Comparison of ENCODE assay signal across 24 mouse cellular contexts in genomic region chr4:103410217-103410799, GRCm38 (mm10).
A peak's percentile ranks its signal among the peaks of the same experiment; 100 is the strongest.
DNase-seq lines count a peak whose midpoint lies in the region; ATAC-seq and TF ChIP-seq lines count a peak whose summit lies in the region.
"Had no signal": no experiment of that assay in that cellular context is flagged by ENCODE, and none has a peak within 500 bp of the region (broad histone marks: within the 10 kb centered on the region; RNA-seq: fewer than 3 reads in every experiment).

No protein-coding gene starts in this region.

- ATAC-seq in kidney, embryonic 15.5 days (replicated peaks; ENCODE audit: low FRiP score) = peak; percentile 86
- no peak for ATAC-seq in midbrain, embryonic 11.5 days (ENCODE audit: low FRiP score)
- ATAC-seq in forebrain, embryonic 15.5 days (replicated peaks) = no peak
- ATAC-seq: activated CD4-positive, CD25-positive, alpha-beta regulatory T cell, adult 4 months; forebrain, embryonic 14.5 days; hindbrain, postnatal 0 days had no signal

- in situ Hi-C loops in ES-E14 (cut with MboI; ENCODE audit: low sequenced_read_pairs in 2 of 2, unreplicated experiment in 2 of 2) = no loop called here

- peak overlapping the region; percentile 46 for H3K27ac ChIP-seq in kidney, embryonic 15.5 days
- no peak overlapping the region for H3K27ac ChIP-seq in midbrain, embryonic 11.5 days (ENCODE audit: low read depth, low read length)
- H3K27ac ChIP-seq in midbrain, embryonic 10.5 days (replicated peaks) = no peak overlapping the region
- no peak overlapping the region for H3K27ac ChIP-seq in ES-E14 (ENCODE audit: insufficient read depth, low read depth, low read length, poor library complexity, severe bottlenecking)
- H3K27ac ChIP-seq in forebrain, embryonic 15.5 days (replicated peaks) = no peak overlapping the region
- H3K27ac ChIP-seq: embryonic facial prominence, embryonic 15.5 days; forebrain, embryonic 10.5 days; heart, adult 2 months; heart, embryonic 15.5 days; hindbrain, embryonic 13.5 days; hindbrain, postnatal 0 days had no signal

- no peaks in the 10 kb centered on the region for H3K27me3 ChIP-seq in kidney, embryonic 15.5 days
- H3K27me3 ChIP-seq in midbrain, embryonic 11.5 days (ENCODE audit: control insufficient read depth, insufficient read depth, low read length) = no peaks in the 10 kb centered on the region
- H3K27me3 ChIP-seq in midbrain, embryonic 10.5 days (ENCODE audit: low read depth, poor library complexity, severe bottlenecking) = no peaks in the 10 kb centered on the region
- no peaks in the 10 kb centered on the region for H3K27me3 ChIP-seq in forebrain, embryonic 15.5 days
- H3K27me3 ChIP-seq: CH12.LX; embryonic facial prominence, embryonic 15.5 days; heart, embryonic 15.5 days; hindbrain, embryonic 13.5 days had no signal

- no peak for DNase-seq in kidney, postnatal 4 days
- DNase-seq in midbrain, embryonic 11.5 days (ENCODE audit: low spot score, missing footprints) = peak; percentile 39
- no peak for DNase-seq in midbrain, embryonic 10.5 days (ENCODE audit: low spot score)
- peak; percentile 17 for DNase-seq in ES-E14 (ENCODE audit: low read depth, low spot score)
- DNase-seq in frontal cortex, postnatal 14 days (ENCODE audit: low spot score in 2 of 2) = no peak
- DNase-seq: adrenal gland, postnatal 25 days; cerebellum, adult 18-20 months; cerebellum, postnatal 14 days; embryo, embryonic 11 days; gastrocnemius, postnatal 10 days; heart, adult 2 months; heart, postnatal 14 days had no signal

- no peaks in the 10 kb centered on the region for H3K36me3 ChIP-seq in kidney, embryonic 15.5 days
- no peaks in the 10 kb centered on the region for H3K36me3 ChIP-seq in midbrain, embryonic 11.5 days (ENCODE audit: control insufficient read depth, insufficient read depth, low read length)
- H3K36me3 ChIP-seq in midbrain, embryonic 10.5 days = no peaks in the 10 kb centered on the region
- no peaks in the 10 kb centered on the region for H3K36me3 ChIP-seq in ES-E14 (ENCODE audit: control insufficient read depth, insufficient read depth, low read length, poor library complexity, severe bottlenecking)
- H3K36me3 ChIP-seq in forebrain, embryonic 15.5 days = no peaks in the 10 kb centered on the region
- H3K36me3 ChIP-seq: embryonic facial prominence, embryonic 15.5 days; forebrain, embryonic 10.5 days; heart, embryonic 15.5 days; hindbrain, embryonic 13.5 days had no signal

- no peak overlapping the region for H3K4me3 ChIP-seq in kidney, embryonic 15.5 days (replicated peaks)
- H3K4me3 ChIP-seq in midbrain, embryonic 11.5 days (ENCODE audit: low read depth, low read length) = no peak overlapping the region
- H3K4me3 ChIP-seq in midbrain, embryonic 10.5 days = no peak overlapping the region
- H3K4me3 ChIP-seq in ES-E14 (ENCODE audit: insufficient read depth in 1 of 2, low read depth in 1 of 2, low read length in 2 of 2, poor library complexity in 1 of 2, severe bottlenecking in 1 of 2) = no peak overlapping the region
- H3K4me3 ChIP-seq in forebrain, embryonic 15.5 days = no peak overlapping the region
- H3K4me3 ChIP-seq: embryonic facial prominence, embryonic 15.5 days; erythroblast, embryonic 14.5 days; forebrain, embryonic 10.5 days; heart, adult 2 months; heart, embryonic 15.5 days; hindbrain, embryonic 13.5 days had no signal

- H3K9ac ChIP-seq in kidney, embryonic 15.5 days = no peak overlapping the region
- H3K9ac ChIP-seq in midbrain, embryonic 11.5 days (ENCODE audit: low read length) = no peak overlapping the region
- no peak overlapping the region for H3K9ac ChIP-seq in ES-E14 (ENCODE audit: insufficient read depth, low read depth, low read length, poor library complexity, severe bottlenecking)
- H3K9ac ChIP-seq in forebrain, embryonic 15.5 days (replicated peaks) = no peak overlapping the region
- H3K9ac ChIP-seq: embryonic facial prominence, embryonic 15.5 days; heart, embryonic 15.5 days; hindbrain, embryonic 13.5 days had no signal

- H3K4me2 ChIP-seq in kidney, embryonic 15.5 days = no peak overlapping the region
- H3K4me2 ChIP-seq in midbrain, embryonic 11.5 days = no peak overlapping the region
- no peak overlapping the region for H3K4me2 ChIP-seq in forebrain, embryonic 15.5 days (replicated peaks)
- H3K4me2 ChIP-seq: embryonic facial prominence, embryonic 15.5 days; heart, embryonic 11.5 days; heart, embryonic 15.5 days; hindbrain, embryonic 13.5 days had no signal

- 14% methylated on average over 4 of the region's 4 CpGs for WGBS in kidney, embryonic 15.5 days
- WGBS in midbrain, embryonic 11.5 days = 12% methylated on average over 4 of the region's 4 CpGs
- WGBS in midbrain, embryonic 10.5 days = 12% methylated on average over 4 of the region's 4 CpGs
- 13% methylated on average over 4 of the region's 4 CpGs for WGBS in forebrain, embryonic 15.5 days

- H3K9me3 ChIP-seq in kidney, embryonic 15.5 days (replicated peaks) = no peaks in the 10 kb centered on the region
- H3K9me3 ChIP-seq in midbrain, embryonic 11.5 days (ENCODE audit: control insufficient read depth, low read length) = no peaks in the 10 kb centered on the region
- no peaks in the 10 kb centered on the region for H3K9me3 ChIP-seq in midbrain, embryonic 10.5 days (replicated peaks)
- no peaks in the 10 kb centered on the region for H3K9me3 ChIP-seq in ES-E14 (ENCODE audit: control insufficient read depth, insufficient read depth, low read depth, low read length)
- H3K9me3 ChIP-seq in forebrain, embryonic 15.5 days = no peaks in the 10 kb centered on the region
- H3K9me3 ChIP-seq: embryonic facial prominence, embryonic 15.5 days; forebrain, embryonic 10.5 days; heart, embryonic 15.5 days; hindbrain, embryonic 13.5 days had no signal

- H3K4me1 ChIP-seq in kidney, embryonic 15.5 days = no peaks in the 10 kb centered on the region
- no peaks in the 10 kb centered on the region for H3K4me1 ChIP-seq in midbrain, embryonic 11.5 days (ENCODE audit: control insufficient read depth, insufficient read depth, low read length)
- H3K4me1 ChIP-seq in midbrain, embryonic 10.5 days = peaks cover 9% of the 10 kb centered on the region
- H3K4me1 ChIP-seq in ES-E14 (ENCODE audit: control insufficient read depth in 2 of 2, insufficient read depth in 2 of 2, low read length in 2 of 2, poor library complexity in 1 of 2) = peaks cover 2 to 9% of the 10 kb centered on the region in 2 experiments; a peak in 2 of 4 replicates
- no peaks in the 10 kb centered on the region for H3K4me1 ChIP-seq in forebrain, embryonic 15.5 days
- H3K4me1 ChIP-seq: embryonic facial prominence, embryonic 15.5 days; heart, embryonic 15.5 days had no signal

TF ChIP-seq in ES-E14, 5 proteins besides CTCF, POLR2A, EP300 and RAD21:
- no peak for TF ChIP-seq CHD2 (IDR thresholded peaks at IDR 0.05; ENCODE audit: low read depth, low read length)

Comparison
In these comparisons a context has a peak if more than half of its experiments do, and no peak if none do; other contexts are left out.
1. DNase-seq: peak in midbrain, embryonic 11.5 days (single experiment) and ES-E14 (single experiment); none in kidney, postnatal 4 days (0 of 2), midbrain, embryonic 10.5 days (single experiment) and frontal cortex, postnatal 14 days (0 of 2).